Mouse (Mus musculus) myocyte (in vitro differentiated cells): Measurements from ENCODE around the gene Gm9780.
"Not testable (repeated sequence)": the region's sequence is repeated elsewhere in the genome, so short reads cannot be mapped to it uniquely, and the experiment has no call there.

Experiments
- E2F4 ChIP-seq: IDR thresholded peaks from one replicate; pipeline ENCODE4 v1.6.1; 2011; ENCODE audit warnings: mild to moderate bottlenecking, control low read depth, moderate library complexity; ENCODE audit not compliant: insufficient read depth
- MAX ChIP-seq: IDR thresholded peaks from one replicate; pipeline ENCODE4 v1.6.1; 2011; ENCODE audit warnings: low read depth, mild to moderate bottlenecking, control low read depth
- MYOG ChIP-seq, 3 experiments: IDR thresholded peaks; one replicate each; pipeline ENCODE4 v1.6.1; 2011; ENCODE audit warnings: control low read depth in 2 of 3, low read depth in 2 of 3, mild to moderate bottlenecking in 2 of 3; ENCODE audit not compliant: insufficient read length in 2 of 3, control insufficient read depth in 1 of 3, insufficient read depth in 1 of 3
- POLR2A ChIP-seq: IDR thresholded peaks from one replicate; pipeline ENCODE4 v1.6.1; 2011; ENCODE audit warnings: low read depth, mild to moderate bottlenecking, control low read depth, moderate library complexity; ENCODE audit not compliant: insufficient read length
- USF1 ChIP-seq: IDR thresholded peaks from one replicate; pipeline ENCODE4 v1.6.1; 2011; ENCODE audit warnings: low read depth, mild to moderate bottlenecking, control low read depth, moderate library complexity

- TF ChIP-seq USF1; MAX; POLR2A; E2F4; MYOG (IDR thresholded peaks at IDR 0.05; ENCODE audit: control insufficient read depth in 1 of 3, insufficient read depth in 1 of 3, insufficient read length in 2 of 3, low read depth in 2 of 3): not testable (repeated sequence)
Observed at GRCm38 (mm10) chr14:26059362-26059761, 16.9 kb upstream of the Gm9780 start.
